Mouse (Mus musculus): ENCODE measurements around the gene Lmbr1. TPM values are rescaled to one million over a fixed set of nuclear protein-coding genes. Genes with fewer than 3 reads are reported as not detected.

Lmbr1 gene
- polyA plus RNA-seq, 1 experiment from 2014 or later: 17.0 TPM

- Histone ChIP-seq H3K4me2 (replicated peaks; ENCODE audit: low read depth, low read length) (no peak overlapping the region), H3K4me1 (replicated peaks; ENCODE audit: control insufficient read depth, insufficient read depth, low read length) (no peaks in the 10 kb centered on the region), H3K9me3 (ENCODE audit: control insufficient read depth, low read length) (no peaks in the 10 kb centered on the region), H3K27me3 (ENCODE audit: control insufficient read depth, insufficient read depth, low read length) (0 out of 2 replicates have a peak, but pooled peaks cover 2% of the 10 kb centered on the region), H3K9ac (ENCODE audit: low read depth, low read length) (no peak overlapping the region), H3K27ac (ENCODE audit: low read depth, low read length) (no peak overlapping the region), H3K36me3 (ENCODE audit: control insufficient read depth, insufficient read depth, low read length) (no peaks in the 10 kb centered on the region), H3K4me3 (ENCODE audit: low read depth, low read length) (no peak overlapping the region)
- ATAC-seq (ENCODE audit: low FRiP score) (no peak), DNase-seq (ENCODE audit: low spot score) (no peak)
- 77% methylated on average over 1 of the region's 1 CpGs for WGBS
These were observed 4.6 kb upstream of the Lmbr1 start for GRCm38 (mm10) chr5:29382776-29383175.

GRCm38 (mm10) chr5:29380091-29380490 lies 1.9 kb upstream of the Lmbr1 start:
- Histone ChIP-seq H3K36me3 (ENCODE audit: control insufficient read depth, insufficient read depth, low read length) (no peaks in the 10 kb centered on the region), H3K4me1 (replicated peaks; ENCODE audit: control insufficient read depth, insufficient read depth, low read length) (no peaks in the 10 kb centered on the region), H3K27me3 (ENCODE audit: control insufficient read depth, insufficient read depth, low read length) (no peaks in the 10 kb centered on the region), H3K4me3 (ENCODE audit: low read depth, low read length) (no peak overlapping the region), H3K4me2 (replicated peaks; ENCODE audit: low read depth, low read length) (no peak overlapping the region), H3K9me3 (ENCODE audit: control insufficient read depth, low read length) (no peaks in the 10 kb centered on the region), H3K27ac (ENCODE audit: low read depth, low read length) (no peak overlapping the region), H3K9ac (ENCODE audit: low read depth, low read length) (no peak overlapping the region)
- DNase-seq (ENCODE audit: low spot score): no peak
- ATAC-seq (ENCODE audit: low FRiP score): no peak
- 76% methylated on average over 2 of the region's 2 CpGs for WGBS

- DNase-seq (ENCODE audit: low spot score) (no peak), ATAC-seq (ENCODE audit: low FRiP score) (peak; percentile 88)
- H3K4me2 ChIP-seq (replicated peaks; ENCODE audit: low read depth, low read length): peak overlapping the region; percentile 89
- peak overlapping the region; percentile 59 for H3K4me3 ChIP-seq (ENCODE audit: low read depth, low read length)
- peak overlapping the region; percentile 66 for H3K9ac ChIP-seq (ENCODE audit: low read depth, low read length)
- H3K27ac ChIP-seq (ENCODE audit: low read depth, low read length): no peak overlapping the region; the same call in 1 of the 2 replicates
- 2% methylated on average over 36 of the region's 47 CpGs for WGBS
- no peaks in the 10 kb centered on the region for H3K27me3 ChIP-seq (ENCODE audit: control insufficient read depth, insufficient read depth, low read length)
- H3K36me3 ChIP-seq (ENCODE audit: control insufficient read depth, insufficient read depth, low read length): no peaks in the 10 kb centered on the region
- H3K9me3 ChIP-seq (ENCODE audit: control insufficient read depth, low read length): no peaks in the 10 kb centered on the region
- no peaks in the 10 kb centered on the region for H3K4me1 ChIP-seq (replicated peaks; ENCODE audit: control insufficient read depth, insufficient read depth, low read length)
These were observed 446 bp downstream of the Lmbr1 start for GRCm38 (mm10) chr5:29377590-29378297.

GRCm38 (mm10) chr5:29363511-29363910 lies 14.7 kb downstream of the Lmbr1 start:
- Histone ChIP-seq H3K36me3 (ENCODE audit: control insufficient read depth, insufficient read depth, low read length) (no peaks in the 10 kb centered on the region), H3K4me3 (ENCODE audit: low read depth, low read length) (no peak overlapping the region), H3K9ac (ENCODE audit: low read depth, low read length) (no peak overlapping the region), H3K4me1 (replicated peaks; ENCODE audit: control insufficient read depth, insufficient read depth, low read length) (no peaks in the 10 kb centered on the region), H3K27ac (ENCODE audit: low read depth, low read length) (no peak overlapping the region), H3K9me3 (ENCODE audit: control insufficient read depth, low read length) (no peaks in the 10 kb centered on the region), H3K4me2 (replicated peaks; ENCODE audit: low read depth, low read length) (no peak overlapping the region), H3K27me3 (ENCODE audit: control insufficient read depth, insufficient read depth, low read length) (no peaks in the 10 kb centered on the region)
- DNase-seq (ENCODE audit: low spot score) (no peak), ATAC-seq (ENCODE audit: low FRiP score) (no peak)
- WGBS: 88% methylated on average over 6 of the region's 6 CpGs

- H3K4me1 ChIP-seq (replicated peaks; ENCODE audit: control insufficient read depth, insufficient read depth, low read length): no peaks in the 10 kb centered on the region
- WGBS: 68% methylated on average over 5 of the region's 5 CpGs
- ATAC-seq (ENCODE audit: low FRiP score) (no peak), DNase-seq (ENCODE audit: low spot score) (peak; percentile 58)
- H3K4me3 ChIP-seq (ENCODE audit: low read depth, low read length): no peak overlapping the region
- H3K27ac ChIP-seq (ENCODE audit: low read depth, low read length): no peak overlapping the region
- H3K27me3 ChIP-seq (ENCODE audit: control insufficient read depth, insufficient read depth, low read length): no peaks in the 10 kb centered on the region
- no peaks in the 10 kb centered on the region for H3K36me3 ChIP-seq (ENCODE audit: control insufficient read depth, insufficient read depth, low read length)
- H3K4me2 ChIP-seq (replicated peaks; ENCODE audit: low read depth, low read length): no peak overlapping the region
- H3K9ac ChIP-seq (ENCODE audit: low read depth, low read length): no peak overlapping the region
- no peaks in the 10 kb centered on the region for H3K9me3 ChIP-seq (ENCODE audit: control insufficient read depth, low read length)
These were observed 42.4 kb downstream of the Lmbr1 start for GRCm38 (mm10) chr5:29335836-29336235.

- Histone ChIP-seq H3K9ac (ENCODE audit: low read depth, low read length) (no peak overlapping the region), H3K9me3 (ENCODE audit: control insufficient read depth, low read length) (no peaks in the 10 kb centered on the region), H3K4me2 (replicated peaks; ENCODE audit: low read depth, low read length) (no peak overlapping the region), H3K27ac (ENCODE audit: low read depth, low read length) (no peak overlapping the region), H3K27me3 (ENCODE audit: control insufficient read depth, insufficient read depth, low read length) (no peaks in the 10 kb centered on the region), H3K4me1 (replicated peaks; ENCODE audit: control insufficient read depth, insufficient read depth, low read length) (no peaks in the 10 kb centered on the region), H3K36me3 (ENCODE audit: control insufficient read depth, insufficient read depth, low read length) (no peaks in the 10 kb centered on the region), H3K4me3 (ENCODE audit: low read depth, low read length) (no peak overlapping the region)
- no peak for DNase-seq (ENCODE audit: low spot score)
- no peak for ATAC-seq (ENCODE audit: low FRiP score)
- WGBS: 98% methylated on average over 2 of the region's 2 CpGs
These were observed 55.7 kb downstream of the Lmbr1 start for GRCm38 (mm10) chr5:29322503-29322902.

- no peak overlapping the region for H3K9ac ChIP-seq (ENCODE audit: low read depth, low read length)
- H3K9me3 ChIP-seq (ENCODE audit: control insufficient read depth, low read length): no peaks in the 10 kb centered on the region
- 91% methylated on average over 3 of the region's 3 CpGs for WGBS
- no peaks in the 10 kb centered on the region for H3K4me1 ChIP-seq (replicated peaks; ENCODE audit: control insufficient read depth, insufficient read depth, low read length)
- H3K36me3 ChIP-seq (ENCODE audit: control insufficient read depth, insufficient read depth, low read length): no peaks in the 10 kb centered on the region
- no peak overlapping the region for H3K27ac ChIP-seq (ENCODE audit: low read depth, low read length)
- DNase-seq (ENCODE audit: low spot score) (no peak), ATAC-seq (ENCODE audit: low FRiP score) (no peak)
- no peak overlapping the region for H3K4me2 ChIP-seq (replicated peaks; ENCODE audit: low read depth, low read length)
- H3K4me3 ChIP-seq (ENCODE audit: low read depth, low read length): no peak overlapping the region
- no peaks in the 10 kb centered on the region for H3K27me3 ChIP-seq (ENCODE audit: control insufficient read depth, insufficient read depth, low read length)
These were observed 69.0 kb downstream of the Lmbr1 start for GRCm38 (mm10) chr5:29309191-29309590.

GRCm38 (mm10) chr5:29293194-29293593 lies 85.0 kb downstream of the Lmbr1 start:
- no peak overlapping the region for H3K9ac ChIP-seq (ENCODE audit: low read depth, low read length)
- H3K4me2 ChIP-seq (replicated peaks; ENCODE audit: low read depth, low read length): no peak overlapping the region
- H3K9me3 ChIP-seq (ENCODE audit: control insufficient read depth, low read length): no peaks in the 10 kb centered on the region
- no peak overlapping the region for H3K27ac ChIP-seq (ENCODE audit: low read depth, low read length)
- 30% methylated on average over 2 of the region's 2 CpGs for WGBS
- H3K36me3 ChIP-seq (ENCODE audit: control insufficient read depth, insufficient read depth, low read length): no peaks in the 10 kb centered on the region
- H3K27me3 ChIP-seq (ENCODE audit: control insufficient read depth, insufficient read depth, low read length): no peaks in the 10 kb centered on the region
- H3K4me1 ChIP-seq (replicated peaks; ENCODE audit: control insufficient read depth, insufficient read depth, low read length): no peaks in the 10 kb centered on the region
- DNase-seq (ENCODE audit: low spot score) (peak; percentile 74), ATAC-seq (ENCODE audit: low FRiP score) (no peak; the same call in 1 of the 2 replicates)
- H3K4me3 ChIP-seq (ENCODE audit: low read depth, low read length): no peak overlapping the region

- 87% methylated on average over 3 of the region's 3 CpGs for WGBS
- Histone ChIP-seq H3K4me2 (replicated peaks; ENCODE audit: low read depth, low read length) (no peak overlapping the region), H3K27me3 (ENCODE audit: control insufficient read depth, insufficient read depth, low read length) (no peaks in the 10 kb centered on the region), H3K4me1 (replicated peaks; ENCODE audit: control insufficient read depth, insufficient read depth, low read length) (no peaks in the 10 kb centered on the region), H3K9me3 (ENCODE audit: control insufficient read depth, low read length) (no peaks in the 10 kb centered on the region), H3K4me3 (ENCODE audit: low read depth, low read length) (no peak overlapping the region), H3K27ac (ENCODE audit: low read depth, low read length) (no peak overlapping the region), H3K9ac (ENCODE audit: low read depth, low read length) (no peak overlapping the region), H3K36me3 (ENCODE audit: control insufficient read depth, insufficient read depth, low read length) (no peaks in the 10 kb centered on the region)
- DNase-seq (ENCODE audit: low spot score) (no peak), ATAC-seq (ENCODE audit: low FRiP score) (no peak)
These were observed 88.1 kb downstream of the Lmbr1 start for GRCm38 (mm10) chr5:29290110-29290509.
